Mouse (Mus musculus) forebrain, embryonic 11.5 days (tissue): ENCODE measurements at regions not wholly inside any gene's neighbourhood (a gene's known extent, or its start where the extent isn't known, plus 50 kb on each side); places are given as distances from the start of the nearest gene placed in this dataset.

Source experiments
- ATAC-seq: fragments of 200-750 bp; cut with Nextera tagmentation; replicated peaks from 2 replicates; pipeline ENCODE4 v1.8.0; 2017; ENCODE audit warnings: moderate TSS enrichment; ENCODE audit not compliant: low FRiP score
- DNase-seq: peaks from one replicate; pipeline ENCODE4 v3.0.0-alpha.2; 2017; ENCODE audit warnings: low spot score
- H3K27ac ChIP-seq: fragments of 300-500 bp; sonication (generic); 2 replicates; pipeline ENCODE4 v1.5.1; 2014; ENCODE audit warnings: low read depth, low read length
- H3K27me3 ChIP-seq: fragments of 300-500 bp; sonication (generic); 2 replicates; pipeline ENCODE4 v1.6.1; 2014; ENCODE audit warnings: mild to moderate bottlenecking, low read length, mixed read lengths; ENCODE audit not compliant: control insufficient read depth, insufficient read depth
- H3K36me3 ChIP-seq: fragments of 300-500 bp; sonication (generic); 2 replicates; pipeline ENCODE4 v1.6.1; 2014; ENCODE audit warnings: mild to moderate bottlenecking, low read length, moderate library complexity, mixed read lengths; ENCODE audit not compliant: control insufficient read depth, insufficient read depth
- H3K4me1 ChIP-seq: fragments of 300-500 bp; sonication (generic); replicated peaks from 2 replicates; pipeline ENCODE4 v1.6.1; 2014; ENCODE audit warnings: low read length, mixed read lengths; ENCODE audit not compliant: control insufficient read depth, insufficient read depth
- H3K4me2 ChIP-seq: fragments of 300-500 bp; sonication (generic); 2 replicates; pipeline ENCODE4 v1.6.1; 2014; ENCODE audit warnings: low read depth, mild to moderate bottlenecking, low read length, moderate library complexity, mixed read lengths; ENCODE audit not compliant: severe bottlenecking
- H3K4me3 ChIP-seq: fragments of 300-500 bp; sonication (generic); 2 replicates; pipeline ENCODE4 v1.5.1; 2014; ENCODE audit warnings: low read depth, low read length
- H3K9ac ChIP-seq: fragments of 300-500 bp; sonication (generic); 2 replicates; pipeline ENCODE4 v1.6.1; 2014; ENCODE audit warnings: low read length
- H3K9me3 ChIP-seq: fragments of 300-500 bp; sonication (generic); 2 replicates; pipeline ENCODE4 v1.6.1; 2016; ENCODE audit warnings: low read length, mixed read lengths; ENCODE audit not compliant: control insufficient read depth
- WGBS: fragments of 180-500 bp; shearing (Covaris S2); extraction: QIAGEN DNeasy Blood & Tissue Kit; methylation state at CpG from one replicate; pipeline ENCODE4 v1.1.7; 2014; 5-methylcytosine and 5-hydroxymethylcytosine counted together

DNA sequence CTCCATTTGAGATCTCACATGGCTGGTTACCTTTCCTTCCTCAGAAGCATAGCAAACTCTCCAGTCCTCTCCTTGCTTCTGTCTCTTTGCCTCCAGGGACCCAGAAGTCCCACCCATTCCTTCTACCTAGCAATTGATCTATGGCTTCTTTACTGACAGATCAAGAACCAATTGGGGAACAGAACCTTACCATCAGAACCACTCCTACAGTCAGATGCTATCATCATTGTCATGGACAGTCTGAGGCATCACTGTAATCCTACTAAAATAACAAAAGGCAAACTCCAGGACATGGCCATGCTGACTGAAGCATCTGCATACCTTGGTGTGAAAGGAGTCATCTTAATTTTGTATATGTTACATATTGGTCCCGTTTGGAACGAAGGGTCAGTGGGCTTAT is 401.9 kb upstream of the Ubash3b start:
- DNase-seq (no peak), ATAC-seq (no peak)
- no peak overlapping the region for H3K27ac ChIP-seq
- no peak overlapping the region for H3K4me2 ChIP-seq
- H3K4me3 ChIP-seq: no peak overlapping the region
- WGBS: 91% methylated on average over 2 of the region's 2 CpGs
- no peaks in the 10 kb centered on the region for H3K36me3 ChIP-seq
- H3K4me1 ChIP-seq: no peaks in the 10 kb centered on the region
- H3K27me3 ChIP-seq: no peaks in the 10 kb centered on the region
- no peak overlapping the region for H3K9ac ChIP-seq
- H3K9me3 ChIP-seq: no peaks in the 10 kb centered on the region

DNA sequence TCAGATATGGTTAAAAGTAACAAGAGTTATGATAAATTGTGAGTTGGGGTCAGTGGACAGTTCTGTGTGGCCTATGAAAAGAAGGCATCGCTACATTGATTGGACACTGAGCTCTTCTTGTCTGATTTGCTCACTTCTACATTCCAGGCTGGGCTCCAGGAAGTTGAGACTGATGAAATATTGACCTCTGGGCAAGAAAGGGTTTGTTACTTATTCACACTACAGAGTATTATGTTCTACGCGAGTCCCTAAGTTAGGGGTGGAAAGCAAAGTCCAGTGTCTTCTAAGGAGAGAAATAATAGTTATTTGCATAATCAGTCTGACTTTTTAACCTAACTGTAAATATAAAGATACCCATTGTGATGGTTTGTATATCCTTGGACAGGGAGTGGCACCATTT is 397.0 kb upstream of the Ubash3b start:
- H3K36me3 ChIP-seq: no peaks in the 10 kb centered on the region
- H3K4me2 ChIP-seq: no peak overlapping the region
- no peak overlapping the region for H3K27ac ChIP-seq
- DNase-seq (no peak), ATAC-seq (no peak)
- no peaks in the 10 kb centered on the region for H3K27me3 ChIP-seq
- no peak overlapping the region for H3K4me3 ChIP-seq
- H3K9me3 ChIP-seq: no peaks in the 10 kb centered on the region
- no peak overlapping the region for H3K9ac ChIP-seq
- no peaks in the 10 kb centered on the region for H3K4me1 ChIP-seq
- WGBS: 95% methylated on average over 3 of the region's 3 CpGs

GRCm38 (mm10) chr9:41556888-41557287 is 395.4 kb upstream of the Ubash3b start:
- H3K9me3 ChIP-seq: no peaks in the 10 kb centered on the region
- no peaks in the 10 kb centered on the region for H3K27me3 ChIP-seq
- DNase-seq (no peak), ATAC-seq (no peak)
- WGBS: 85% methylated on average over 4 of the region's 4 CpGs
- H3K4me1 ChIP-seq: no peaks in the 10 kb centered on the region
- no peak overlapping the region for H3K9ac ChIP-seq
- no peak overlapping the region for H3K4me2 ChIP-seq
- no peaks in the 10 kb centered on the region for H3K36me3 ChIP-seq
- no peak overlapping the region for H3K4me3 ChIP-seq
- H3K27ac ChIP-seq: no peak overlapping the region

DNA sequence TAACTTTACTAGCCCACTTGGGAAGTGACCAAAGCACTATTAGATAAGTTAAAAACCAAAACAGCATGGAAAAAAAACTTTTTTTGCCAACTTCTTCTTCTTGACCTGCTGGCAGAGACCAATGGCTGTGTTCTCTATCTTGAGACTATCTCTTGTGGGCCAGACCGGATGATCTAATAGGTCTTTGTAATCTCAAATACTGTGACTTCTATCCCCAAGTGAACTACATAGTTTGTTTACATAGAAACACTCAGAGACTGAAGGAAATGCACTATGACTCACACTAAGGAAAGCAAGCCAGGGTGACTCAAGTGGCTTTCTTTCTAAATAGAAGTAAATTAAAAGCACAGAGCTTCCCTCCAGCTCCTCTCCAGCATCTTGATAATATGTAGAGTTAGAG is 384.3 kb upstream of the Ubash3b start:
- no peak overlapping the region for H3K27ac ChIP-seq
- WGBS: 90% methylated on average over 1 of the region's 1 CpGs
- no peak overlapping the region for H3K4me3 ChIP-seq
- no peaks in the 10 kb centered on the region for H3K27me3 ChIP-seq
- no peaks in the 10 kb centered on the region for H3K36me3 ChIP-seq
- no peaks in the 10 kb centered on the region for H3K4me1 ChIP-seq
- ATAC-seq (no peak), DNase-seq (no peak)
- H3K9ac ChIP-seq: no peak overlapping the region
- H3K4me2 ChIP-seq: no peak overlapping the region
- H3K9me3 ChIP-seq: no peaks in the 10 kb centered on the region

DNA sequence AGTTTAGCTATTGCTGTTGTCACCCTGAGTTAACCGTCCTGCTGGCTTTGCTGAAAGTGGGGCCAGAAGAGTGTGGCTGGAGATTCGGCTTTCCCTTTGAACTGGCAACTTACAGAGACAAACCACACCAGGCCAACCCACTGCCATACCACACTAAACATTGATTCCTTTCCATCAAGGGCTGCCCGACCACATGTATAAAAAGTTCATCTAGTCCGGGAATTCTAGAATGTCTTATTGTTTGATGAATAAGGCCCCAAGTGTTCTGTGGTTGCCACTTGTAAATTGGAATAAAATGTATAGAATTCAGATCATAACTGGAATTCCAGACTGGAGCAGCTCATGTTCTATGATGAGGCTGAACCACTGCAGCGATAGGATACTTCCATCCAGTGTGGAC is 381.0 kb upstream of the Ubash3b start:
- Histone ChIP-seq H3K27me3 (no peaks in the 10 kb centered on the region), H3K36me3 (no peaks in the 10 kb centered on the region), H3K4me2 (no peak overlapping the region), H3K9ac (no peak overlapping the region), H3K27ac (no peak overlapping the region), H3K4me3 (no peak overlapping the region), H3K9me3 (no peaks in the 10 kb centered on the region), H3K4me1 (no peaks in the 10 kb centered on the region)
- 87% methylated on average over 5 of the region's 5 CpGs for WGBS
- DNase-seq (no peak), ATAC-seq (no peak)

- Histone ChIP-seq H3K36me3 (no peaks in the 10 kb centered on the region), H3K4me2 (no peak overlapping the region), H3K4me3 (no peak overlapping the region), H3K27me3 (no peaks in the 10 kb centered on the region), H3K4me1 (no peaks in the 10 kb centered on the region), H3K27ac (no peak overlapping the region), H3K9me3 (no peaks in the 10 kb centered on the region), H3K9ac (no peak overlapping the region)
- DNase-seq (no peak), ATAC-seq (no peak)
- 85% methylated on average over 6 of the region's 6 CpGs for WGBS
Measured at GRCm38 (mm10) chr9:41541327-41541726, 379.8 kb upstream of the Ubash3b start.

- Histone ChIP-seq H3K4me3 (no peak overlapping the region), H3K27me3 (no peaks in the 10 kb centered on the region), H3K9me3 (no peaks in the 10 kb centered on the region), H3K9ac (no peak overlapping the region), H3K27ac (no peak overlapping the region), H3K4me1 (no peaks in the 10 kb centered on the region), H3K36me3 (no peaks in the 10 kb centered on the region), H3K4me2 (no peak overlapping the region)
- 89% methylated on average over 3 of the region's 3 CpGs for WGBS
- no peak for ATAC-seq
- DNase-seq: no peak
Measured at GRCm38 (mm10) chr9:41532786-41533185, 371.3 kb upstream of the Ubash3b start.

- ATAC-seq (no peak), DNase-seq (no peak)
- Histone ChIP-seq H3K27me3 (no peaks in the 10 kb centered on the region), H3K4me3 (no peak overlapping the region), H3K27ac (no peak overlapping the region), H3K9me3 (no peaks in the 10 kb centered on the region), H3K36me3 (no peaks in the 10 kb centered on the region), H3K4me1 (no peaks in the 10 kb centered on the region), H3K9ac (no peak overlapping the region), H3K4me2 (no peak overlapping the region)
- 91% methylated on average over 7 of the region's 7 CpGs for WGBS
Measured at GRCm38 (mm10) chr9:41532290-41532689, 370.8 kb upstream of the Ubash3b start.

DNA sequence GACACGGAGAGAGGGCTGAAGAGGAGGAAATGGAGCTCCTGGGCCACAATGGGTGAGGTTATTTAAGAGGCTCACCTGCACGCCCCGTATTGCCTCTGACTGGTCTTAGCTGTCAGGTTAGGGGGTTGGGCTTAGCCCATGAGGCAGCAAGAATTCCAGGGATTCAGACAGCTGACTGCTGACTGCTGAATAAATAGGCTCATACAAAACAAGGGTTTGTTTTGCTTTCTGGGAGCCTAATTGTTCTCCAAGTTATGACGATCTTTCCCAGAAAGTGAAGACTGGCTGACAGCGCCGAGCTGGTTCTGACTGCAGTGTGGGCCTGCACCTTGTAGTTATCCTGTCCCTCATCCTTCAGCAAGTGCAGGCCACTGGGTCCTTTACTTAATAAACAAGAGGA is 370.1 kb upstream of the Ubash3b start:
- DNase-seq (no peak), ATAC-seq (no peak)
- H3K9ac ChIP-seq: no peak overlapping the region
- no peaks in the 10 kb centered on the region for H3K27me3 ChIP-seq
- no peak overlapping the region for H3K27ac ChIP-seq
- WGBS: 77% methylated on average over 6 of the region's 6 CpGs
- no peaks in the 10 kb centered on the region for H3K9me3 ChIP-seq
- H3K4me2 ChIP-seq: no peak overlapping the region
- H3K4me1 ChIP-seq: no peaks in the 10 kb centered on the region
- H3K36me3 ChIP-seq: no peaks in the 10 kb centered on the region
- H3K4me3 ChIP-seq: no peak overlapping the region
